Mouse (Mus musculus): ENCODE data around the gene Washc4.

- TF ChIP-seq POLR2A (IDR thresholded peaks at IDR 0.05; ENCODE audit: extremely low read depth, insufficient read depth, low read length) (no peak), CTCF (IDR thresholded peaks at IDR 0.05; ENCODE audit: low read depth, low read length) (no peak)
Measured at GRCm38 (mm10) chr10:83545341-83545740, 1.8 kb downstream of the Washc4 start.
